Mouse (Mus musculus): ENCODE results near the gene Vwa3b. TPM values are rescaled to one million over a fixed set of nuclear protein-coding genes. Genes with fewer than 3 reads are reported as not detected.

Vwa3b gene
- polyA plus RNA-seq, 1 experiment from 2014 or later = not detected

GRCm38 (mm10) chr1:37194607-37195006 is 168.2 kb downstream of the Vwa3b start:
- Histone ChIP-seq H3K4me3 (ENCODE audit: low read depth, low read length) (no peak overlapping the region), H3K36me3 (ENCODE audit: control insufficient read depth, insufficient read depth, low read length) (no peaks in the 10 kb centered on the region), H3K4me2 (no peak overlapping the region), H3K9me3 (ENCODE audit: control insufficient read depth, low read length) (no peaks in the 10 kb centered on the region), H3K9ac (ENCODE audit: low read depth, low read length) (no peak overlapping the region), H3K27ac (ENCODE audit: low read depth, low read length) (no peak overlapping the region), H3K4me1 (replicated peaks; ENCODE audit: control insufficient read depth, insufficient read depth, low read length) (no peaks in the 10 kb centered on the region), H3K27me3 (replicated peaks; ENCODE audit: control insufficient read depth, insufficient read depth, low read length) (no peaks in the 10 kb centered on the region)
- 52% methylated on average over 4 of the region's 4 CpGs for WGBS
- ATAC-seq (replicated peaks; ENCODE audit: low FRiP score) (no peak), DNase-seq (ENCODE audit: low spot score) (no peak)

GRCm38 (mm10) chr1:37201406-37201805 is 175.0 kb downstream of the Vwa3b start:
- Histone ChIP-seq H3K4me3 (ENCODE audit: low read depth, low read length) (no peak overlapping the region), H3K4me2 (no peak overlapping the region), H3K27ac (ENCODE audit: low read depth, low read length) (no peak overlapping the region), H3K36me3 (ENCODE audit: control insufficient read depth, insufficient read depth, low read length) (no peaks in the 10 kb centered on the region), H3K9me3 (ENCODE audit: control insufficient read depth, low read length) (no peaks in the 10 kb centered on the region), H3K4me1 (replicated peaks; ENCODE audit: control insufficient read depth, insufficient read depth, low read length) (no peaks in the 10 kb centered on the region), H3K9ac (ENCODE audit: low read depth, low read length) (no peak overlapping the region), H3K27me3 (replicated peaks; ENCODE audit: control insufficient read depth, insufficient read depth, low read length) (no peaks in the 10 kb centered on the region)
- no peak for ATAC-seq (replicated peaks; ENCODE audit: low FRiP score)
- 77% methylated on average over 4 of the region's 4 CpGs for WGBS
- no peak for DNase-seq (ENCODE audit: low spot score)

GRCm38 (mm10) chr1:37207743-37208142 is 181.3 kb downstream of the Vwa3b start:
- H3K9me3 ChIP-seq (ENCODE audit: control insufficient read depth, low read length) = no peaks in the 10 kb centered on the region
- no peak overlapping the region for H3K9ac ChIP-seq (ENCODE audit: low read depth, low read length)
- H3K4me2 ChIP-seq = no peak overlapping the region
- H3K36me3 ChIP-seq (ENCODE audit: control insufficient read depth, insufficient read depth, low read length) = no peaks in the 10 kb centered on the region
- H3K27me3 ChIP-seq (replicated peaks; ENCODE audit: control insufficient read depth, insufficient read depth, low read length) = no peaks in the 10 kb centered on the region
- no peak overlapping the region for H3K4me3 ChIP-seq (ENCODE audit: low read depth, low read length)
- 86% methylated on average over 8 of the region's 8 CpGs for WGBS
- H3K4me1 ChIP-seq (replicated peaks; ENCODE audit: control insufficient read depth, insufficient read depth, low read length) = no peaks in the 10 kb centered on the region
- no peak for DNase-seq (ENCODE audit: low spot score)
- no peak for ATAC-seq (replicated peaks; ENCODE audit: low FRiP score)
- H3K27ac ChIP-seq (ENCODE audit: low read depth, low read length) = no peak overlapping the region

- Histone ChIP-seq H3K9ac (ENCODE audit: low read depth, low read length) (no peak overlapping the region), H3K27ac (ENCODE audit: low read depth, low read length) (no peak overlapping the region), H3K9me3 (ENCODE audit: control insufficient read depth, low read length) (no peaks in the 10 kb centered on the region), H3K27me3 (replicated peaks; ENCODE audit: control insufficient read depth, insufficient read depth, low read length) (no peaks in the 10 kb centered on the region), H3K4me1 (replicated peaks; ENCODE audit: control insufficient read depth, insufficient read depth, low read length) (no peaks in the 10 kb centered on the region), H3K4me2 (no peak overlapping the region), H3K36me3 (ENCODE audit: control insufficient read depth, insufficient read depth, low read length) (no peaks in the 10 kb centered on the region), H3K4me3 (ENCODE audit: low read depth, low read length) (no peak overlapping the region)
- 80% methylated on average over 9 of the region's 9 CpGs for WGBS
- ATAC-seq (replicated peaks; ENCODE audit: low FRiP score) = no peak
- no peak for DNase-seq (ENCODE audit: low spot score)
Measured at GRCm38 (mm10) chr1:37212375-37212774, 186.0 kb downstream of the Vwa3b start.

GRCm38 (mm10) chr1:37214144-37214543 is 187.7 kb downstream of the Vwa3b start, which contains the start of gene Cnga3:
Cnga3 (plus strand) TSS chr1:37214434.
- no peak within 1 kb of the TSS for H3K27ac ChIP-seq (ENCODE audit: low read depth, low read length)
- ATAC-seq (replicated peaks; ENCODE audit: low FRiP score) (no peak), DNase-seq (ENCODE audit: low spot score) (no peak)
- H3K27me3 ChIP-seq (replicated peaks; ENCODE audit: control insufficient read depth, insufficient read depth, low read length) = no peaks in the 10 kb centered on the region
- 39% methylated on average over 1 of the region's 1 CpGs for WGBS
- H3K9me3 ChIP-seq (ENCODE audit: control insufficient read depth, low read length) = no peaks in the 10 kb centered on the region
- H3K4me2 ChIP-seq = no peak within 1 kb of the TSS
- H3K36me3 ChIP-seq (ENCODE audit: control insufficient read depth, insufficient read depth, low read length) = no peaks in the 10 kb centered on the region
- no peak within 1 kb of the TSS for H3K4me3 ChIP-seq (ENCODE audit: low read depth, low read length)
- H3K4me1 ChIP-seq (replicated peaks; ENCODE audit: control insufficient read depth, insufficient read depth, low read length) = no peaks in the 10 kb centered on the region
- no peak within 1 kb of the TSS for H3K9ac ChIP-seq (ENCODE audit: low read depth, low read length)

GRCm38 (mm10) chr1:37218386-37218785 is 192.0 kb downstream of the Vwa3b start:
- H3K9ac ChIP-seq (ENCODE audit: low read depth, low read length) = no peak overlapping the region
- WGBS = 9% methylated on average over 14 of the region's 14 CpGs
- ATAC-seq (replicated peaks; ENCODE audit: low FRiP score) = no peak
- H3K36me3 ChIP-seq (ENCODE audit: control insufficient read depth, insufficient read depth, low read length) = no peaks in the 10 kb centered on the region
- no peak overlapping the region for H3K27ac ChIP-seq (ENCODE audit: low read depth, low read length)
- no peaks in the 10 kb centered on the region for H3K27me3 ChIP-seq (replicated peaks; ENCODE audit: control insufficient read depth, insufficient read depth, low read length)
- H3K4me2 ChIP-seq = no peak overlapping the region
- no peaks in the 10 kb centered on the region for H3K4me1 ChIP-seq (replicated peaks; ENCODE audit: control insufficient read depth, insufficient read depth, low read length)
- no peak overlapping the region for H3K4me3 ChIP-seq (ENCODE audit: low read depth, low read length)
- H3K9me3 ChIP-seq (ENCODE audit: control insufficient read depth, low read length) = no peaks in the 10 kb centered on the region
- peak; percentile 62 for DNase-seq (ENCODE audit: low spot score)

- H3K36me3 ChIP-seq (ENCODE audit: control insufficient read depth, insufficient read depth, low read length) = no peaks in the 10 kb centered on the region
- no peak overlapping the region for H3K9ac ChIP-seq (ENCODE audit: low read depth, low read length)
- no peak overlapping the region for H3K27ac ChIP-seq (ENCODE audit: low read depth, low read length)
- no peak overlapping the region for H3K4me3 ChIP-seq (ENCODE audit: low read depth, low read length)
- no peaks in the 10 kb centered on the region for H3K27me3 ChIP-seq (replicated peaks; ENCODE audit: control insufficient read depth, insufficient read depth, low read length)
- no peak overlapping the region for H3K4me2 ChIP-seq
- DNase-seq (ENCODE audit: low spot score) = no peak
- no peaks in the 10 kb centered on the region for H3K9me3 ChIP-seq (ENCODE audit: control insufficient read depth, low read length)
- WGBS = 89% methylated on average over 5 of the region's 5 CpGs
- H3K4me1 ChIP-seq (replicated peaks; ENCODE audit: control insufficient read depth, insufficient read depth, low read length) = no peaks in the 10 kb centered on the region
- ATAC-seq (replicated peaks; ENCODE audit: low FRiP score) = no peak
Measured at GRCm38 (mm10) chr1:37219593-37219992, 193.2 kb downstream of the Vwa3b start.

- no peak overlapping the region for H3K9ac ChIP-seq (ENCODE audit: low read depth, low read length)
- H3K4me1 ChIP-seq (replicated peaks; ENCODE audit: control insufficient read depth, insufficient read depth, low read length) = no peaks in the 10 kb centered on the region
- no peaks in the 10 kb centered on the region for H3K36me3 ChIP-seq (ENCODE audit: control insufficient read depth, insufficient read depth, low read length)
- 52% methylated on average over 6 of the region's 6 CpGs for WGBS
- H3K4me2 ChIP-seq = no peak overlapping the region
- no peaks in the 10 kb centered on the region for H3K9me3 ChIP-seq (ENCODE audit: control insufficient read depth, low read length)
- no peak overlapping the region for H3K27ac ChIP-seq (ENCODE audit: low read depth, low read length)
- DNase-seq (ENCODE audit: low spot score) (peak; percentile 33), ATAC-seq (replicated peaks; ENCODE audit: low FRiP score) (no peak)
- no peaks in the 10 kb centered on the region for H3K27me3 ChIP-seq (replicated peaks; ENCODE audit: control insufficient read depth, insufficient read depth, low read length)
- no peak overlapping the region for H3K4me3 ChIP-seq (ENCODE audit: low read depth, low read length)
Measured at GRCm38 (mm10) chr1:37220134-37220907, 193.9 kb downstream of the Vwa3b start.

GRCm38 (mm10) chr1:37222002-37222401 is 195.6 kb downstream of the Vwa3b start:
- WGBS = 52% methylated on average over 7 of the region's 7 CpGs
- Histone ChIP-seq H3K4me1 (replicated peaks; ENCODE audit: control insufficient read depth, insufficient read depth, low read length) (no peaks in the 10 kb centered on the region), H3K36me3 (ENCODE audit: control insufficient read depth, insufficient read depth, low read length) (no peaks in the 10 kb centered on the region), H3K4me2 (no peak overlapping the region), H3K27ac (ENCODE audit: low read depth, low read length) (no peak overlapping the region), H3K9me3 (ENCODE audit: control insufficient read depth, low read length) (no peaks in the 10 kb centered on the region), H3K9ac (ENCODE audit: low read depth, low read length) (no peak overlapping the region), H3K4me3 (ENCODE audit: low read depth, low read length) (no peak overlapping the region), H3K27me3 (replicated peaks; ENCODE audit: control insufficient read depth, insufficient read depth, low read length) (no peaks in the 10 kb centered on the region)
- DNase-seq (ENCODE audit: low spot score) (no peak), ATAC-seq (replicated peaks; ENCODE audit: low FRiP score) (no peak)
